Mouse (Mus musculus): ENCODE results near the gene Slc43a3.
"Not testable (repeated sequence)": the region's sequence is repeated elsewhere in the genome, so short reads cannot be mapped to it uniquely, and the experiment has no call there.

Slc43a3 gene

GRCm38 (mm10) chr2:84936474-84937429 is at the start of gene Slc43a3:
Gene Slc43a3 (plus strand): TSS chr2:84936579.
- peak; percentile 67 for DNase-seq (ENCODE audit: low spot score)

- DNase-seq (ENCODE audit: low spot score): no peak
Observed at GRCm38 (mm10) chr2:84886821-84887281, 49.5 kb upstream of the Slc43a3 start.

GRCm38 (mm10) chr2:84887411-84888271 is 48.7 kb upstream of the Slc43a3 start:
- DNase-seq (ENCODE audit: low spot score): no peak

- peak; percentile 57 for DNase-seq (ENCODE audit: low spot score)
Observed at GRCm38 (mm10) chr2:84888657-84889315, 47.6 kb upstream of the Slc43a3 start.

GRCm38 (mm10) chr2:84889316-84890044 is 46.9 kb upstream of the Slc43a3 start:
- DNase-seq (ENCODE audit: low spot score): no peak

GRCm38 (mm10) chr2:84890045-84890340 is 46.4 kb upstream of the Slc43a3 start:
- DNase-seq (ENCODE audit: low spot score): peak; percentile 66

GRCm38 (mm10) chr2:84893359-84893758 is 43.0 kb upstream of the Slc43a3 start:
- no peak for DNase-seq (ENCODE audit: low spot score)

- DNase-seq (ENCODE audit: low spot score): no peak
Observed at GRCm38 (mm10) chr2:84895495-84896198, 40.7 kb upstream of the Slc43a3 start.

GRCm38 (mm10) chr2:84896686-84897085 is 39.7 kb upstream of the Slc43a3 start:
- not testable (repeated sequence) for DNase-seq (ENCODE audit: low spot score)

- DNase-seq (ENCODE audit: low spot score): no peak
Observed at GRCm38 (mm10) chr2:84912722-84913121, 23.7 kb upstream of the Slc43a3 start.

GRCm38 (mm10) chr2:84913881-84914280 is 22.5 kb upstream of the Slc43a3 start:
- no peak for DNase-seq (ENCODE audit: low spot score)

GRCm38 (mm10) chr2:84915330-84915729 is 21.0 kb upstream of the Slc43a3 start:
- no peak for DNase-seq (ENCODE audit: low spot score)

- DNase-seq (ENCODE audit: low spot score): peak; percentile 30
Observed at GRCm38 (mm10) chr2:84916548-84917320, 19.6 kb upstream of the Slc43a3 start.

- DNase-seq (ENCODE audit: low spot score): no peak
Observed at GRCm38 (mm10) chr2:84918188-84918587, 18.2 kb upstream of the Slc43a3 start.

- DNase-seq (ENCODE audit: low spot score): no peak
Observed at GRCm38 (mm10) chr2:84919601-84920108, 16.7 kb upstream of the Slc43a3 start.

GRCm38 (mm10) chr2:84930186-84930585 is 6.2 kb upstream of the Slc43a3 start:
- DNase-seq (ENCODE audit: low spot score): no peak

- DNase-seq (ENCODE audit: low spot score): no peak
Observed at GRCm38 (mm10) chr2:84933992-84934648, 2.3 kb upstream of the Slc43a3 start.

- DNase-seq (ENCODE audit: low spot score): no peak
Observed at GRCm38 (mm10) chr2:84934649-84935007, 1.8 kb upstream of the Slc43a3 start.

- DNase-seq (ENCODE audit: low spot score): no peak
Observed at GRCm38 (mm10) chr2:84935065-84935464, 1.3 kb upstream of the Slc43a3 start.

All from testis, postnatal 14 days (tissue).